Mouse (Mus musculus) heart, adult 2 months (tissue): ENCODE data around the gene Pnma1.

ENCODE experiments used
- CTCF ChIP-seq: fragments of 200-600 bp; IDR thresholded peaks from 2 replicates; pipeline ENCODE4 v1.8.1; 2022; ENCODE audit warnings: antibody characterized with exemption, mild to moderate bottlenecking, moderate library complexity
- EP300 ChIP-seq: fragments of 200-500 bp; IDR thresholded peaks from 2 replicates; pipeline ENCODE4 v1.6.1; 2011; ENCODE audit warnings: low read depth, low read length, control low read depth; ENCODE audit not compliant: insufficient read depth
- POLR2A ChIP-seq: fragments of 200-500 bp; IDR thresholded peaks from 2 replicates; pipeline ENCODE4 v1.6.1; 2011; ENCODE audit warnings: mild to moderate bottlenecking, low read depth, low read length, control low read depth; ENCODE audit not compliant: insufficient read depth

DNA sequence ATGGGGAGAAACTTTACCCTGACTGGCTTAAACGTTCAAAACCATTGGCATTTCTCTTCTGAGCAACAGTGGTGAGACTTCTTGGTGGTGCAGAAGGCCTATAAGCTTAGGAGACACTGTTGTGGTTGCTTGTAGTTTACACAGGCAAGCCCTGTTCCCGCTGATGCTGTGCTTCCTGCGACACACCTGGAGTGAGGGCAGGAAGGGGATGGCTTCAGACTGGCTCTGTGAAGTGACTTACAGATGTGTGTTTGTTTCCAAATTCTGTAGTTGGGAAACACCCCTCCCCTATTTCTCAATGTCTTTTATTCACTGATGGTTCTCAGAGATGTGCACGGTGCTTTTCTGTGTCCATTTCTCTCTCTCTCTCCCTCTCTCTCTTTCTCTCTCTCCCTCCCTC lies 8.2 kb downstream of the Pnma1 start:
- TF ChIP-seq POLR2A (no peak), CTCF (no peak), EP300 (no peak)
